Mouse (Mus musculus) megakaryocyte, embryonic 14.5 days (primary cell): ENCODE data around the gene Rph3al. TPM values are rescaled to one million over a fixed set of nuclear protein-coding genes. Genes with fewer than 3 reads are reported as not detected.
A peak's percentile ranks its signal among the peaks of the same experiment; 100 is the strongest.

Source experiments
- H3K27me3 ChIP-seq: replicated peaks from 2 replicates; pipeline ENCODE3; 2012; ENCODE audit warnings: inconsistent platforms
- H3K36me3 ChIP-seq: replicated peaks from 2 replicates; pipeline ENCODE3; 2012; ENCODE audit warnings: low read length, inconsistent platforms, mixed read lengths
- H3K4me1 ChIP-seq: 2 replicates; pipeline ENCODE4 v1.6.1; 2012; ENCODE audit warnings: inconsistent platforms
- H3K4me3 ChIP-seq: replicated peaks from 2 replicates; pipeline ENCODE3; 2012; ENCODE audit warnings: moderate library complexity, mild to moderate bottlenecking, inconsistent platforms
- H3K9me3 ChIP-seq: 2 replicates; pipeline ENCODE4 v1.6.1; 2012; ENCODE audit warnings: inconsistent platforms
- FLI1 ChIP-seq: IDR thresholded peaks from 2 replicates; pipeline ENCODE4 v1.6.1; 2012; ENCODE audit warnings: low read length, inconsistent platforms, mixed read lengths
- GATA1 ChIP-seq: IDR thresholded peaks from 3 replicates; pipeline ENCODE4 v1.6.1; 2012; ENCODE audit warnings: mixed read lengths, low read length, inconsistent platforms, borderline replicate concordance
- polyA plus RNA-seq: library from polyadenylated mRNA; stranded (reverse); fragments of >175 nt; gene quantifications from 2 replicates; pipeline ENCODE4 v1.2.3, GENCODE M21; 2012; ENCODE audit warnings: low replicate concordance; ENCODE audit not compliant: insufficient read depth

The Rph3al gene
- polyA plus RNA-seq, 1 experiment: 0.25 TPM

DNA sequence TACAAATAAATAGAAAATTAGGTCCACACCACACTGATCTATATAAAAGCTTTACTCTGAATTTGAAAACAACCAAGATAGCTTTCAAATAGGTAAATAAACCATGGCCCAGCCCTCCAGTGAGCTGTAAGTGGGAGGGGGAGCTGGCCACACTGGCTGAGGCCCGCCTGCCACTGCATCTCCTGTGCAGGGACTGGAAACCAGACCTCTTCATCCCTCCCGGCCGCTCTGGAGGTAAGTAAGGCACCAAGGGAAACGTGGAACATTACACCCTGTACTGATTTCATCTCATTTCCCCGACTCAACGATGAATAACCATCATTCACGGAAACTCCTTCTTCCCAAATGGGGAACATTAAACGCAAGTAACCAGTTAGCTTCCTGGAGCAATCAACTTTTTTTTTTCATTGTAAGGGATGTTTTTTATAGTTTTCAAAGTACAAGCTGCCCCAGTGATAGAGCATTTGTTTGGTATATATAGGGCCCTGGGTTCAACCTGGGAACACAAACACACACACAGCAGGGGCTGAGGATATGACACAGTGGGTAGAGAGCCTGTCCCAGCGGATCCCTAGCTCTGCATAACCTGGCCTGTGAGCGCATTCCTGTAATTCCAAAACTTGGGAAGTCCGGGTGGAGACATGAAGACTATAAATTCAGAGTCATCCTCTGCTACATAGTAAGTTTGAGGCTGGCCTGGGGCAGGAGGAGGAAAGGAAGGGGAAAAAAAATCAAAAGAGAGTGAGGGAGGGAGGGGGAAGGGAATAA lies 7.1 kb downstream of the Rph3al start:
- Histone ChIP-seq H3K9me3 (no peaks in the 10 kb centered on the region), H3K4me1 (peaks cover 42% of the 10 kb centered on the region), H3K27me3 (peaks cover 70% of the 10 kb centered on the region), H3K36me3 (no peaks in the 10 kb centered on the region), H3K4me3 (no peak overlapping the region)
- TF ChIP-seq FLI1: no peak
- no peak for TF ChIP-seq GATA1

- Histone ChIP-seq H3K4me1 (peaks cover 39% of the 10 kb centered on the region), H3K27me3 (peaks cover 78% of the 10 kb centered on the region), H3K9me3 (no peaks in the 10 kb centered on the region), H3K4me3 (no peak overlapping the region), H3K36me3 (no peaks in the 10 kb centered on the region)
- TF ChIP-seq FLI1 (no peak), GATA1 (no peak)
Measured at GRCm38 (mm10) chr11:75930208-75930607, 8.0 kb downstream of the Rph3al start.

DNA sequence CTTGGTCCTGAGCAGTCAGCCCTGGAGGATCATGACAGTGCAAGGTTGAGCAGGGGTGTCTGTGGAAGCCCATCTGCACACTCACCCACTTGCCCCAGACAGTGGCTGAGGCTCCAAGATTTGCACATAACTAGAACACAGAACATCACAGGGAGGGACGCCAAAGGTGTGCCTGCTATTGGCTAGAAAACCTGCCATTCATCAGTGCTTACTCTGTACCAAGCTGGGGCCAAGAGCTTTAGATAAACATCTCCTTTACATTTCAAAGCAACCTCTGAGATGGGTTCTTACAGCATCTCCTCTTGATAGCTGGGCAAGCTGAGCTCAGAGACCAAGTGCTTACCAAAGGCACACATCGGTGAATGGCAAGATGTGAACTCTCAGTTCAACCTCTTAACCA lies 10.3 kb downstream of the Rph3al start:
- Histone ChIP-seq H3K4me1 (peaks cover 37% of the 10 kb centered on the region), H3K9me3 (no peaks in the 10 kb centered on the region), H3K36me3 (no peaks in the 10 kb centered on the region), H3K27me3 (peaks cover 77% of the 10 kb centered on the region), H3K4me3 (no peak overlapping the region)
- no peak for TF ChIP-seq FLI1
- TF ChIP-seq GATA1: no peak

GRCm38 (mm10) chr11:75926431-75927312 lies 11.6 kb downstream of the Rph3al start:
- H3K36me3 ChIP-seq: no peaks in the 10 kb centered on the region
- peak overlapping the region; percentile 62 for H3K4me3 ChIP-seq
- H3K9me3 ChIP-seq: no peaks in the 10 kb centered on the region
- TF ChIP-seq GATA1 (no peak), FLI1 (no peak)
- peaks cover 34% of the 10 kb centered on the region for H3K4me1 ChIP-seq
- peaks cover 76% of the 10 kb centered on the region for H3K27me3 ChIP-seq

DNA sequence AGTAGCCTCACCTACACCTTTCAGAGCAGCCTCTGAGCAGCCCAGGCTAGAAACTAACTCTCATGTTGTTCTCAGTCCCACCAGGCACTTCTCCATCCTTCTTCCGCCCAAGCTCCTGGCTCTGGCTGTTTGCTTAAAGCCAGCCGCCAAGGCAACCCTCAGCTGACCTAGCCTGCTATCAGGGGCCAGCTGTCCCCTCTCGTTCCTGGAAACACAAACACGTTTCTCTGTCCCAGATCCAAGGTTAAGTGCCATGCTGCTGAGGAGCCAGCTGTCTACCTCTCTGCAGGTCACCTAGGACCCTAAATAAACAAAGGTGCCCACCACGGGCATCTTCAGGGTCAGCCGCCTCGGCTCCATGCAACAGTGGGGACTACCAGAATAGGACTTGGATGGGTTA lies 12.4 kb downstream of the Rph3al start:
- no peak for TF ChIP-seq GATA1
- TF ChIP-seq FLI1: no peak
- peaks cover 34% of the 10 kb centered on the region for H3K4me1 ChIP-seq
- no peaks in the 10 kb centered on the region for H3K36me3 ChIP-seq
- no peaks in the 10 kb centered on the region for H3K9me3 ChIP-seq
- H3K4me3 ChIP-seq: no peak overlapping the region
- H3K27me3 ChIP-seq: peaks cover 78% of the 10 kb centered on the region

GRCm38 (mm10) chr11:75922741-75923140 lies 15.5 kb downstream of the Rph3al start:
- Histone ChIP-seq H3K27me3 (peaks cover 85% of the 10 kb centered on the region), H3K4me3 (no peak overlapping the region), H3K36me3 (no peaks in the 10 kb centered on the region), H3K4me1 (peaks cover 43% of the 10 kb centered on the region), H3K9me3 (no peaks in the 10 kb centered on the region)
- no peak for TF ChIP-seq GATA1
- TF ChIP-seq FLI1: no peak

DNA sequence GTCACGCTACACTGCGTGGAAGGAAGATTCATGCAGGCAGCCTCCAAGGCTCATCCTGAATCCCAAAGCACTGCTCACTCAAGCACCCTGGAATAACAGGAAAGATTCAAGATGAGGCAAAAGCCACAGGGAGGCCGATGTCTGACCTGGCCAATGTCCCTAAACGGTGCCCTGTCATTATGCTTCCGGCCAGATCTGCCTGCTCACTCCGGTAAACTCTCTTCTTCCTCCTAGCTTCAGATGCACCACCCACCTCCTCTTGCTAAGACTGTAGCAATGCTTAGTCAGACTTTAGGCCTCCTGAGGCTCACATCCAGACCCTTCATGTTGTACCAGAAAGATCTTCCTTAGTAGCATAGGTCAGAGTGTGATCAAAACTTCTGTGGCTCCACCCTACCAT lies 19.1 kb downstream of the Rph3al start:
- peaks cover 24% of the 10 kb centered on the region for H3K4me1 ChIP-seq
- H3K27me3 ChIP-seq: peaks cover 92% of the 10 kb centered on the region

DNA sequence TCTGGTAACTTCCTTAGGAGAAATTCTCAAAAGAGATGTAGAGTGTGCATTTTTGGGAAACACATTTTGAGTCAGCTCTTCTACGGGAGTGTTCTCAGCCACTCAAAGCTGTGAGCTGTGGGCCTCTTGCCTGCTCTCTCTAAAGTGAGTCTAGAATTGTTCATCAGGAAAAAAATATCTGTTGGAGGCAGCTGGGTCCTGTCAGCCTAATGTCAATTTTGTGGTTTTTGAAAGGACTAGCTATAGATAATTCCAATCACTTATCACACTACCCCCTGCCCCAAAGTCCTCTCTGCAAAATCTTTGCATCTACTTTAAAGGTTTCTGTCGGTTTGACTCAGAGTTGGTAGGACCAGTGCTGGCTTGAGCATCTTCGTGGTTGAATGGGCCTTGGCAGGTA lies 20.9 kb downstream of the Rph3al start:
- Histone ChIP-seq H3K4me1 (peaks cover 33% of the 10 kb centered on the region), H3K36me3 (no peaks in the 10 kb centered on the region), H3K4me3 (no peak overlapping the region), H3K9me3 (no peaks in the 10 kb centered on the region), H3K27me3 (peaks cover 76% of the 10 kb centered on the region)
- no peak for TF ChIP-seq FLI1
- TF ChIP-seq GATA1: no peak

More for the DNA sequence above, 19.1 kb downstream of the Rph3al start:
- no peaks in the 10 kb centered on the region for H3K9me3 ChIP-seq
- no peak overlapping the region for H3K4me3 ChIP-seq
- H3K36me3 ChIP-seq: no peaks in the 10 kb centered on the region
- TF ChIP-seq GATA1 (no peak), FLI1 (no peak)

DNA sequence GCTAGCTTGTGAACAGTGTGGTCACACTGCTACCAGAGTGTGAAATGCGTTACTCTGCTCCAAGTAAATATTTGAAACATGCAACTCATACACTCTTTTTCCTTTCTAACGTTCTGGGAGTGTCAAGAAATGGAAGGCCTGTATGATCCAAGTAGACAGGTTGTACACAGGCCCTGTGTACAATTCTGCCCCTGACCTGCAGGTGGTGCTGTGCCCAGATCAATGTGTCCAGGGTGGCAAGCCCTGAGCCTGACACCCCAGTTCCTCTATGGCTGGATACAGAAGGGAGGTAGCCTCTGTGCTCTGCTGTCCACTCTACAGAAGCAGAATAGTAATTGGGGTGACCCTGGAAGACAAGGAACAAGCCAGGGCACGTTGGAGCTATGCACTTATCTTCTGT lies 24.3 kb downstream of the Rph3al start:
- Histone ChIP-seq H3K4me1 (peaks cover 29% of the 10 kb centered on the region), H3K27me3 (peaks cover 74% of the 10 kb centered on the region), H3K4me3 (no peak overlapping the region), H3K9me3 (peaks cover 16% of the 10 kb centered on the region), H3K36me3 (no peaks in the 10 kb centered on the region)
- TF ChIP-seq GATA1 (no peak), FLI1 (no peak)

- peaks cover 16% of the 10 kb centered on the region for H3K9me3 ChIP-seq
- H3K36me3 ChIP-seq: no peaks in the 10 kb centered on the region
- peaks cover 29% of the 10 kb centered on the region for H3K4me1 ChIP-seq
- H3K27me3 ChIP-seq: peaks cover 74% of the 10 kb centered on the region
- H3K4me3 ChIP-seq: no peak overlapping the region
- no peak for TF ChIP-seq FLI1
- TF ChIP-seq GATA1: no peak
Measured at GRCm38 (mm10) chr11:75912944-75913657, 25.1 kb downstream of the Rph3al start.
